Mouse (Mus musculus): ENCODE data around the gene Gm3411.
"Not testable (repeated sequence)": the region's sequence is repeated elsewhere in the genome, so short reads cannot be mapped to it uniquely, and the experiment has no call there.

Gene Gm3411

GRCm38 (mm10) chr14:6286931-6287715 is at the start of gene Gm3411:
Gene Gm3411 (minus strand): TSS chr14:6287250.
- not testable (repeated sequence) for DNase-seq (ENCODE audit: low spot score)

DNA sequence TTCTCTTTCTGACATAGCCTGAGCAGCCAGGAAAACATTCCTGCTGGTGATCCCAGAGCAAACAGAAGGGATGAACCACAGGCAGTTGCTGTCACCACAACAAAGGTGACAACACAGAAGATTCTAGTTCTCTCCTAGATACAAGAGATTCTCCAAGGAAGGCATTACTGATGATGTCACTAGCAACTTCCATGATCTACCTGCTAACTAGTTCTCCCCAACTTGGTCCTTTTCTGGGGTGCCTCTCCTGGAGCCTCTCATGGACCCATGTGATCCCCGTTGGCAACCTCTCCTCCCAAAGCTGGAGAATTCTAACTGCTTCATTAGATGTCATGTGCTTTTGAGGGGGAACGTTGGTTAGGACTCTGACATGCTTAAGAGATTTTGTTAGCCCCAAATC is 17.7 kb upstream of the Gm3411 start, which contains the start of gene Gm21103:
Gene Gm21103 (minus strand): TSS at position 101 of the 400 bp plus-strand sequence.
- DNase-seq (ENCODE audit: low spot score): not testable (repeated sequence)

DNA sequence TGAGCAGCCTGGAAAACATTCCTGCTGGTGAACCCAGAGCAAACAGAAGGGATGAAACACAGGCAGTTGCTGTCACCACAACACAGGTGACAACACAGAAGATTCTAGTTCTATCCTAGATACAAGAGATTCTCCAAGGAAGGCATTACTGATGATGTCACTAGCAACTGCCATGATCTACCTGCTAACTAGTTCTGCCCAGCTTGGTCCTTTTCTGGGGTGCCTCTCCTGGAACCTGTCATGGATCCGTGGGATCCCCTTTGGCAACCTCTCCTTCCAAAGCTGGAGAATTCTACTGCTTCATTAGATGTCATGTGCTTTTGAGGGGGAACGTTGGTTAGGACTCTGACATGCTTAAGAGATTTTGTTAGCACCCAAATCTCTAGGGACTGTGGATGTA is 67.9 kb downstream of the Gm3411 start, which contains the start of gene Gm21560:
Gene Gm21560 (minus strand): TSS at position 101 of the 400 bp plus-strand sequence.
- not testable (repeated sequence) for DNase-seq (ENCODE audit: low spot score)
